Mouse (Mus musculus): ENCODE results near the gene Atcay.

DNA sequence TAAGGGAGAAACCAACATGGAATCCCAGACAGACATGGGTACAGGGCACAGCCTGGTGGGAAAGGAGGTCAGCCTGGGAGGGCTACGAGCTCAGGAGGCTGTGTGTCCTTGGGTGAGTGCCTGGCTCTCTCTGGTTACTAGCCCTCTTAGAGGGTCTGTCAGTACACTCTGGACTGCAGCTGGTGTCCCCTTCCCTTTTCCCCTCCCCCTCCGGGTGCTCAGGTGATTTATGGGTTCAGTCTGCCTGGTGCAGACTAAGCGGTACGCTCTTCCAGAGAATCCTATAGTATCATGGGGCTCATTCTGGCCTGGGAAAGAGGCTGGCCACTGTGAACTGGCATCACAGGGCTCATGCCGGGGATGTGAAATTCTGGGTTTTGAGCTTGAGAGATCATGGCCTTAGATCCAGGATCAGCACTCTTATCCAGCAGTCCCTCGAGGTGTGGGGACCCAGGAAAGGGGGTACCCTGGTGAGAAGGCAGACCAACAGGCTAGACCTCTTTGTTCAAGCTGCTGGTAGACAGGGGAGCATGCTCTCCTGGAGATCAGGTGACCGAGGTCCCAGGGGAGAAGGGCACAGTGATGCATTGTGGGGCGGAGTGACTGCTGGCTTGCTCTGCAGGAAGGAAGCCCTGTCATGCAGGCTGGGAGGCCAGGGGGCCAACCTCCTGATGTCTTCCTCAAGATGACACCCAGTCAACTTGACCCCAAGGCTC lies 68.9 kb downstream of the Atcay start:
- TF ChIP-seq GATA1 (IDR thresholded peaks at IDR 0.05; ENCODE audit: borderline replicate concordance, low read length) (no peak), FLI1 (IDR thresholded peaks at IDR 0.05; ENCODE audit: low read length) (no peak)
